Mouse (Mus musculus) embryonic facial prominence, embryonic 15.5 days (tissue): ENCODE measurements at regions not wholly inside any gene's neighbourhood (a gene's known extent, or its start where the extent isn't known, plus 50 kb on each side); places are given as distances from the start of the nearest gene placed in this dataset.
A peak's percentile ranks its signal among the peaks of the same experiment; 100 is the strongest.
"Not testable (repeated sequence)": the region's sequence is repeated elsewhere in the genome, so short reads cannot be mapped to it uniquely, and the experiment has no call there.

Source experiments
- ATAC-seq: fragments of 200-750 bp; cut with Nextera tagmentation; 2 replicates; pipeline ENCODE4 v1.8.0; 2017; ENCODE audit warnings: low read depth, moderate TSS enrichment; ENCODE audit not compliant: insufficient number of reproducible peaks, low FRiP score, low TSS enrichment
- H3K27ac ChIP-seq: fragments of 300-500 bp; sonication (generic); replicated peaks from 2 replicates; pipeline ENCODE4 v1.5.1; 2015; ENCODE audit warnings: mild to moderate bottlenecking, inconsistent platforms
- H3K27me3 ChIP-seq: fragments of 300-500 bp; sonication (generic); 2 replicates; pipeline ENCODE4 v1.6.1; 2015; ENCODE audit warnings: inconsistent platforms
- H3K36me3 ChIP-seq: fragments of 300-500 bp; sonication (generic); 2 replicates; pipeline ENCODE4 v1.6.1; 2015; ENCODE audit warnings: mild to moderate bottlenecking, inconsistent platforms
- H3K4me1 ChIP-seq: fragments of 300-500 bp; sonication (generic); 2 replicates; pipeline ENCODE4 v1.6.1; 2015; ENCODE audit warnings: inconsistent platforms
- H3K4me2 ChIP-seq: fragments of 300-500 bp; sonication (generic); replicated peaks from 2 replicates; pipeline ENCODE4 v1.6.1; 2015; ENCODE audit warnings: mild to moderate bottlenecking, inconsistent platforms
- H3K4me3 ChIP-seq: fragments of 300-500 bp; sonication (generic); replicated peaks from 2 replicates; pipeline ENCODE4 v1.5.1; 2015; ENCODE audit warnings: mild to moderate bottlenecking, inconsistent platforms
- H3K9ac ChIP-seq: fragments of 300-500 bp; sonication (generic); 2 replicates; pipeline ENCODE4 v1.6.1; 2015; ENCODE audit warnings: inconsistent platforms
- H3K9me3 ChIP-seq: fragments of 300-500 bp; sonication (generic); replicated peaks from 2 replicates; pipeline ENCODE4 v1.6.1; 2016; ENCODE audit warnings: inconsistent platforms
- WGBS: fragments of 180-500 bp; shearing (Covaris S2); methylation state at CpG from one replicate; pipeline ENCODE4 v1.1.7; 2015; 5-methylcytosine and 5-hydroxymethylcytosine counted together

- no peak overlapping the region for H3K9ac ChIP-seq
- H3K36me3 ChIP-seq = no peaks in the 10 kb centered on the region
- H3K27ac ChIP-seq = no peak overlapping the region
- no peak for ATAC-seq
- no peaks in the 10 kb centered on the region for H3K27me3 ChIP-seq
- no peak overlapping the region for H3K4me2 ChIP-seq
- H3K4me1 ChIP-seq = no peaks in the 10 kb centered on the region
- H3K9me3 ChIP-seq = no peaks in the 10 kb centered on the region
- H3K4me3 ChIP-seq = no peak overlapping the region
Measured at GRCm38 (mm10) chr7:39596403-39596802, 78.8 kb downstream of the Zfp619 start.

- no peak overlapping the region for H3K4me2 ChIP-seq
- ATAC-seq = no peak
- no peaks in the 10 kb centered on the region for H3K27me3 ChIP-seq
- no peak overlapping the region for H3K9ac ChIP-seq
- no peak overlapping the region for H3K4me3 ChIP-seq
- no peaks in the 10 kb centered on the region for H3K9me3 ChIP-seq
- H3K27ac ChIP-seq = no peak overlapping the region
- 75% methylated on average over 4 of the region's 4 CpGs for WGBS
- no peaks in the 10 kb centered on the region for H3K4me1 ChIP-seq
- no peaks in the 10 kb centered on the region for H3K36me3 ChIP-seq
Measured at GRCm38 (mm10) chr7:39613767-39614166, 96.2 kb downstream of the Zfp619 start.

GRCm38 (mm10) chr7:39615092-39615491 is 97.5 kb downstream of the Zfp619 start:
- H3K36me3 ChIP-seq = no peaks in the 10 kb centered on the region
- no peak overlapping the region for H3K4me2 ChIP-seq
- no peaks in the 10 kb centered on the region for H3K4me1 ChIP-seq
- H3K9ac ChIP-seq = no peak overlapping the region
- 90% methylated on average over 2 of the region's 2 CpGs for WGBS
- no peak for ATAC-seq
- no peak overlapping the region for H3K27ac ChIP-seq
- no peaks in the 10 kb centered on the region for H3K9me3 ChIP-seq
- H3K4me3 ChIP-seq = no peak overlapping the region
- no peaks in the 10 kb centered on the region for H3K27me3 ChIP-seq

GRCm38 (mm10) chr7:39621796-39622195 is 104.2 kb downstream of the Zfp619 start:
- Histone ChIP-seq H3K9me3 (no peaks in the 10 kb centered on the region), H3K9ac (no peak overlapping the region), H3K36me3 (no peaks in the 10 kb centered on the region), H3K27me3 (no peaks in the 10 kb centered on the region), H3K4me2 (no peak overlapping the region), H3K4me3 (no peak overlapping the region), H3K4me1 (no peaks in the 10 kb centered on the region), H3K27ac (no peak overlapping the region)
- WGBS = 83% methylated on average over 2 of the region's 2 CpGs
- ATAC-seq = no peak

- Histone ChIP-seq H3K9ac (no peak overlapping the region), H3K4me3 (no peak overlapping the region), H3K36me3 (no peaks in the 10 kb centered on the region), H3K27me3 (no peaks in the 10 kb centered on the region), H3K4me1 (no peaks in the 10 kb centered on the region), H3K27ac (no peak overlapping the region), H3K4me2 (no peak overlapping the region), H3K9me3 (no peaks in the 10 kb centered on the region)
- 32% methylated on average over 3 of the region's 3 CpGs for WGBS
- ATAC-seq = no peak
Measured at GRCm38 (mm10) chr7:39632836-39633235, 115.3 kb downstream of the Zfp619 start.

GRCm38 (mm10) chr7:39642333-39642732 is 124.8 kb downstream of the Zfp619 start:
- H3K4me3 ChIP-seq = no peak overlapping the region
- H3K4me1 ChIP-seq = no peaks in the 10 kb centered on the region
- H3K36me3 ChIP-seq = no peaks in the 10 kb centered on the region
- H3K27ac ChIP-seq = no peak overlapping the region
- 76% methylated on average over 4 of the region's 4 CpGs for WGBS
- no peaks in the 10 kb centered on the region for H3K27me3 ChIP-seq
- H3K4me2 ChIP-seq = no peak overlapping the region
- H3K9me3 ChIP-seq = no peaks in the 10 kb centered on the region
- ATAC-seq = no peak
- no peak overlapping the region for H3K9ac ChIP-seq

- Histone ChIP-seq H3K9ac (no peak overlapping the region), H3K9me3 (no peaks in the 10 kb centered on the region), H3K36me3 (no peaks in the 10 kb centered on the region), H3K4me1 (no peaks in the 10 kb centered on the region), H3K27ac (no peak overlapping the region), H3K4me3 (no peak overlapping the region), H3K27me3 (no peaks in the 10 kb centered on the region), H3K4me2 (no peak overlapping the region)
- WGBS = 44% methylated on average over 1 of the region's 1 CpGs
- ATAC-seq = no peak
Measured at GRCm38 (mm10) chr7:39643323-39643722, 125.8 kb downstream of the Zfp619 start.

- no peak overlapping the region for H3K4me3 ChIP-seq
- no peak for ATAC-seq
- 76% methylated on average over 6 of the region's 6 CpGs for WGBS
Measured at GRCm38 (mm10) chr7:39650483-39651102, 133.0 kb downstream of the Zfp619 start.

GRCm38 (mm10) chr7:39654563-39655286 is 137.2 kb downstream of the Zfp619 start:
- H3K9me3 ChIP-seq = no peaks in the 10 kb centered on the region
- H3K4me1 ChIP-seq = no peaks in the 10 kb centered on the region
- H3K4me2 ChIP-seq = no peak overlapping the region
- no peak overlapping the region for H3K9ac ChIP-seq
- no peak overlapping the region for H3K27ac ChIP-seq
- H3K36me3 ChIP-seq = no peaks in the 10 kb centered on the region
- 23% methylated on average over 4 of the region's 4 CpGs for WGBS
- peak overlapping the region; percentile 16; the same call in 1 of the 2 replicates for H3K4me3 ChIP-seq
- H3K27me3 ChIP-seq = no peaks in the 10 kb centered on the region
- ATAC-seq = no peak

More at GRCm38 (mm10) chr7:39650483-39651102, 133.0 kb downstream of the Zfp619 start:
- Histone ChIP-seq H3K9ac (no peak overlapping the region), H3K9me3 (no peaks in the 10 kb centered on the region), H3K4me1 (no peaks in the 10 kb centered on the region), H3K27me3 (no peaks in the 10 kb centered on the region), H3K36me3 (no peaks in the 10 kb centered on the region), H3K4me2 (no peak overlapping the region), H3K27ac (no peak overlapping the region)

- ATAC-seq, H3K9me3 ChIP-seq, H3K4me1 ChIP-seq, H3K27me3 ChIP-seq, H3K36me3 ChIP-seq: not testable (repeated sequence)
- Histone ChIP-seq H3K27ac (peak overlapping the region; percentile 74), H3K4me2 (peak overlapping the region; percentile 59), H3K4me3 (peak overlapping the region; percentile 46), H3K9ac (peak overlapping the region; percentile 42; the same call in 1 of the 2 replicates)
- WGBS = 14% methylated on average over 22 of the region's 23 CpGs
Measured at GRCm38 (mm10) chr7:39655287-39655652, 137.7 kb downstream of the Zfp619 start.

- 0 out of 2 replicates have a peak, but pooled peaks have one; percentile 55 for ATAC-seq
- Histone ChIP-seq H3K27me3 (no peaks in the 10 kb centered on the region), H3K4me2 (peak overlapping the region; percentile 59), H3K4me3 (peak overlapping the region; percentile 46), H3K36me3 (no peaks in the 10 kb centered on the region), H3K27ac (peak overlapping the region; percentile 74), H3K4me1 (no peaks in the 10 kb centered on the region), H3K9ac (peak overlapping the region; percentile 42), H3K9me3 (no peaks in the 10 kb centered on the region)
- WGBS = 24% methylated on average over 13 of the region's 13 CpGs
Measured at GRCm38 (mm10) chr7:39655709-39656397, 138.3 kb downstream of the Zfp619 start.
